Mouse (Mus musculus): Measurements from ENCODE around the gene Cep57. TPM values are rescaled to one million over a fixed set of nuclear protein-coding genes. Genes with fewer than 3 reads are reported as not detected.
A peak's percentile ranks its signal among the peaks of the same experiment; 100 is the strongest.

Cep57 gene
- polyA plus RNA-seq, 1 experiment from 2014 or later, result 39.3 TPM

DNA sequence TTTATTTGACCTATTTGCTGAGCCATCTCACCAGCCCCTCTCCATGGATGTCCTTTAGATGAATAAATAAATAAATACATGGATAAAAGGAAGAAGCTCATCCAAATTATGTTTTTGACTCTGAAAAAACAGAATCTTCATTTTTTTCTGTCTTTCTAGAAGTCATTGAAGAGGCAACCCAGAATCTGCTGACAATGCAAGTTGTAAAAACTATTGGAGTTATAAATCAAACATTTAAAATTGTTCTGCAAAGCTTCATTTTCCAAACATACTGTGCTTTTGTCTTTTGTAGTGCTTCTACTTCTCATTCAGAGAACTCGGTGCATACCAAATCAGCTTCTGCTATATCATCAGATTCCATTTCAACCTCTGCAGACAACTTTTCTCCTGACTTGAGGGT lies 44.9 kb downstream of the Cep57 start:
- no peak overlapping the region for H3K4me2 ChIP-seq
- H3K4me1 ChIP-seq (replicated peaks), result no peaks in the 10 kb centered on the region
- no peak for ATAC-seq (ENCODE audit: low read depth)
- WGBS, result 96% methylated on average over 1 of the region's 1 CpGs
- no peak overlapping the region for H3K9ac ChIP-seq
- no peak overlapping the region for H3K27ac ChIP-seq (replicated peaks)
- H3K27me3 ChIP-seq, result no peaks in the 10 kb centered on the region
- H3K9me3 ChIP-seq, result no peaks in the 10 kb centered on the region
- no peak overlapping the region for H3K4me3 ChIP-seq
- H3K36me3 ChIP-seq, result peaks cover 26% of the 10 kb centered on the region

DNA sequence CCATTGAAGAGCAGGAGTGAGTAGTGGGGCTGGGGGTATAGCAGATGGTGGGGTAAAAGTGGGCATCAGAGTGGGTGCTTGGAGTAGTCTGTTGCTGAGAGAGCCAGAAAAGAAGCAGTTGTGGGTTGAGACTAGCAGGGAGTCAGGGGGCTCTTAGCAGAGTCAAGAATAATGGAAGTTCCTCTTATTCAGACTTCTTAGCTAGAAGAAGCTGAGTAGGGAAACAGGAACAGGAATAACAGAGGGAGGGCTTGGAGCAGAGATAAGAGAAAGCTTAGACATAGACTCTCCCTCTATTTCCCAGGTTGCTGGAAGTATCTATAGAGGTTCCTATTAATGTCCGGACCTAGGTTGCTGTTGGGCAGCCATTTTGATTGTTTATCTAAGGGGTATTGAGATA lies 52.2 kb downstream of the Cep57 start:
- no peak overlapping the region for H3K4me3 ChIP-seq
- H3K36me3 ChIP-seq, result no peaks in the 10 kb centered on the region
- H3K27me3 ChIP-seq, result no peaks in the 10 kb centered on the region
- WGBS, result 91% methylated on average over 1 of the region's 1 CpGs
- peaks cover 5% of the 10 kb centered on the region; the same call in 1 of the 2 replicates for H3K4me1 ChIP-seq (replicated peaks)
- H3K9ac ChIP-seq, result no peak overlapping the region
- H3K4me2 ChIP-seq, result no peak overlapping the region
- ATAC-seq (ENCODE audit: low read depth), result no peak
- no peak overlapping the region for H3K27ac ChIP-seq (replicated peaks)
- no peaks in the 10 kb centered on the region for H3K9me3 ChIP-seq

- Histone ChIP-seq H3K27me3 (no peaks in the 10 kb centered on the region), H3K4me3 (no peak overlapping the region), H3K9me3 (no peaks in the 10 kb centered on the region), H3K36me3 (no peaks in the 10 kb centered on the region), H3K27ac (replicated peaks) (0 out of 2 replicates have a peak overlapping the region, but pooled peaks have one; percentile 13), H3K4me1 (replicated peaks) (peaks cover 10% of the 10 kb centered on the region), H3K9ac (no peak overlapping the region), H3K4me2 (no peak overlapping the region)
- no peak for ATAC-seq (ENCODE audit: low read depth)
- 85% methylated on average over 7 of the region's 7 CpGs for WGBS
Measured at GRCm38 (mm10) chr9:13766570-13766969, 60.3 kb downstream of the Cep57 start.

GRCm38 (mm10) chr9:13765624-13766023 lies 61.3 kb downstream of the Cep57 start:
- no peak for ATAC-seq (ENCODE audit: low read depth)
- no peaks in the 10 kb centered on the region for H3K27me3 ChIP-seq
- peaks cover 10% of the 10 kb centered on the region for H3K4me1 ChIP-seq (replicated peaks)
- no peaks in the 10 kb centered on the region for H3K36me3 ChIP-seq
- no peak overlapping the region for H3K27ac ChIP-seq (replicated peaks)
- H3K4me2 ChIP-seq, result no peak overlapping the region
- no peak overlapping the region for H3K9ac ChIP-seq
- WGBS, result 77% methylated on average over 2 of the region's 2 CpGs
- H3K4me3 ChIP-seq, result no peak overlapping the region
- H3K9me3 ChIP-seq, result no peaks in the 10 kb centered on the region

GRCm38 (mm10) chr9:13760430-13760829 lies 66.5 kb downstream of the Cep57 start:
- Histone ChIP-seq H3K9ac (no peak overlapping the region), H3K27me3 (no peaks in the 10 kb centered on the region), H3K36me3 (peaks cover 4% of the 10 kb centered on the region), H3K9me3 (peaks cover 6% of the 10 kb centered on the region; the same call in 1 of the 2 replicates), H3K4me3 (no peak overlapping the region), H3K4me2 (no peak overlapping the region), H3K27ac (replicated peaks) (no peak overlapping the region), H3K4me1 (replicated peaks) (peaks cover 3% of the 10 kb centered on the region; the same call in 1 of the 2 replicates)
- ATAC-seq (ENCODE audit: low read depth), result no peak
- 96% methylated on average over 3 of the region's 3 CpGs for WGBS

Other genes starting within 250 kb of the Cep57 start
- 56.5 and 57.2 TPM in 2 replicates for gene Mtmr2, start 78.7 kb downstream of the Cep57 start, polyA plus RNA-seq (2015; fragmentation: Nextera tagmentation; extraction: Ambion mirVana)
- 19.6 and 25.3 TPM in 2 replicates for gene Fam76b, start 609 bp upstream of the Cep57 start, polyA plus RNA-seq (2015; fragmentation: Nextera tagmentation; extraction: Ambion mirVana)